Mouse (Mus musculus): ENCODE measurements around the gene Tas2r106. TPM values are rescaled to one million over a fixed set of nuclear protein-coding genes. Genes with fewer than 3 reads are reported as not detected.

Gene Tas2r106
- not detected in 2 replicates for total RNA-seq (2014; rRNA removed; ENCODE audit: low replicate concordance)
- not detected in 2 replicates for polyA plus RNA-seq (2015; fragmentation: Nextera tagmentation; extraction: Ambion mirVana)

GRCm38 (mm10) chr6:131678786-131679185, at the start of gene Tas2r106:
Gene Tas2r106 (minus strand): TSS chr6:131678886.
- H3K27me3 ChIP-seq (ENCODE audit: control insufficient read depth, insufficient read depth, low read length), result no peaks in the 10 kb centered on the region
- no peak within 1 kb of the TSS for H3K27ac ChIP-seq (ENCODE audit: low read depth)
- 61% methylated on average over 3 of the region's 3 CpGs for WGBS
- H3K9me3 ChIP-seq (replicated peaks; ENCODE audit: control insufficient read depth, low read length), result no peaks in the 10 kb centered on the region; the same call in 1 of the 2 replicates
- no peak within 1 kb of the TSS for H3K4me3 ChIP-seq (ENCODE audit: low read depth, low read length)
- ATAC-seq (ENCODE audit: insufficient read depth, low read depth) (no peak), DNase-seq (ENCODE audit: low spot score) (no peak)
- no peak for TF ChIP-seq CTCF (IDR thresholded peaks at IDR 0.05; ENCODE audit: low read depth)
- TF ChIP-seq EP300 (IDR thresholded peaks at IDR 0.05; ENCODE audit: low read depth), result no peak
- H3K4me2 ChIP-seq (ENCODE audit: low read depth, low read length), result no peak within 1 kb of the TSS
- H3K4me1 ChIP-seq (ENCODE audit: control insufficient read depth, insufficient read depth), result no peaks in the 10 kb centered on the region
- H3K9ac ChIP-seq (replicated peaks; ENCODE audit: low read depth, low read length), result no peak within 1 kb of the TSS
- no peaks in the 10 kb centered on the region for H3K36me3 ChIP-seq (replicated peaks; ENCODE audit: control insufficient read depth, insufficient read depth, low read length)

- WGBS, result 38% methylated on average over 7 of the region's 7 CpGs
- ATAC-seq (ENCODE audit: insufficient read depth, low read depth) (no peak), DNase-seq (ENCODE audit: low spot score) (no peak)
- no peak overlapping the region for H3K4me3 ChIP-seq (ENCODE audit: low read depth, low read length)
- H3K9me3 ChIP-seq (replicated peaks; ENCODE audit: control insufficient read depth, low read length), result peaks cover 8% of the 10 kb centered on the region; the same call in 1 of the 2 replicates
- H3K27ac ChIP-seq (ENCODE audit: low read depth), result no peak overlapping the region
- no peaks in the 10 kb centered on the region for H3K4me1 ChIP-seq (ENCODE audit: control insufficient read depth, insufficient read depth)
- no peaks in the 10 kb centered on the region for H3K36me3 ChIP-seq (replicated peaks; ENCODE audit: control insufficient read depth, insufficient read depth, low read length)
- no peak overlapping the region for H3K4me2 ChIP-seq (ENCODE audit: low read depth, low read length)
- no peak overlapping the region for H3K9ac ChIP-seq (replicated peaks; ENCODE audit: low read depth, low read length)
- H3K27me3 ChIP-seq (ENCODE audit: control insufficient read depth, insufficient read depth, low read length), result no peaks in the 10 kb centered on the region
- no peak for TF ChIP-seq CTCF (IDR thresholded peaks at IDR 0.05; ENCODE audit: low read depth)
- no peak for TF ChIP-seq EP300 (IDR thresholded peaks at IDR 0.05; ENCODE audit: low read depth)
These were observed 34.1 kb upstream of the Tas2r106 start for GRCm38 (mm10) chr6:131712803-131713202.

GRCm38 (mm10) chr6:131689963-131690362, 11.3 kb upstream of the Tas2r106 start, which contains the start of gene Tas2r114:
Gene Tas2r114 (minus strand): TSS chr6:131690063.
- Histone ChIP-seq H3K9ac (replicated peaks; ENCODE audit: low read depth, low read length) (no peak within 1 kb of the TSS), H3K27ac (ENCODE audit: low read depth) (no peak within 1 kb of the TSS), H3K4me3 (ENCODE audit: low read depth, low read length) (no peak within 1 kb of the TSS), H3K9me3 (replicated peaks; ENCODE audit: control insufficient read depth, low read length) (no peaks in the 10 kb centered on the region), H3K4me1 (ENCODE audit: control insufficient read depth, insufficient read depth) (no peaks in the 10 kb centered on the region), H3K36me3 (replicated peaks; ENCODE audit: control insufficient read depth, insufficient read depth, low read length) (no peaks in the 10 kb centered on the region), H3K4me2 (ENCODE audit: low read depth, low read length) (no peak within 1 kb of the TSS), H3K27me3 (ENCODE audit: control insufficient read depth, insufficient read depth, low read length) (no peaks in the 10 kb centered on the region)
- DNase-seq (ENCODE audit: low spot score) (no peak), ATAC-seq (ENCODE audit: insufficient read depth, low read depth) (no peak)
- no peak for TF ChIP-seq CTCF (IDR thresholded peaks at IDR 0.05; ENCODE audit: low read depth)
- no peak for TF ChIP-seq EP300 (IDR thresholded peaks at IDR 0.05; ENCODE audit: low read depth)

DNA sequence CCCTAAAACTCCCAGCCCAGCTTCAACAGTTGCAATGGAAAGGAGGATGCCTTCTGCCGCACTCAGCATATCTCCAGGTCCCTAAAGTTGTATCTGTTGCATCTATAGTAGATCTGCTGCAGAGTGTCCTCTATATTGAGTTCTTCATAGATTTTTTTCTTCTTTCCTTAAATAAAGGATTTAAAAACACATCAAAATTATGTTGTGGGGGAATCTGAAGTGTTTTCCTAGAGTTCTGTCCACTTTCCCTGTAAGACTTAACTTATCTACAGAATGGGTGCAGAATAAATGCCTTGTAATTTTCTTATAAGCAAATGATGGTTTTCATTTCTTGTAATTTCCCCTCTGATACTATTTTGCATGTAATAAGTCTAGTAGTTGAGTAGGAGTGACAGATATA, 8.7 kb upstream of the Tas2r106 start, which contains the start of gene Tas2r105:
Gene Tas2r105 (minus strand): TSS at position 101 of the 400 bp plus-strand sequence.
- Histone ChIP-seq H3K36me3 (replicated peaks; ENCODE audit: control insufficient read depth, insufficient read depth, low read length) (no peaks in the 10 kb centered on the region), H3K27ac (ENCODE audit: low read depth) (no peak within 1 kb of the TSS), H3K27me3 (ENCODE audit: control insufficient read depth, insufficient read depth, low read length) (no peaks in the 10 kb centered on the region), H3K4me2 (ENCODE audit: low read depth, low read length) (no peak within 1 kb of the TSS), H3K9me3 (replicated peaks; ENCODE audit: control insufficient read depth, low read length) (no peaks in the 10 kb centered on the region), H3K4me1 (ENCODE audit: control insufficient read depth, insufficient read depth) (no peaks in the 10 kb centered on the region), H3K9ac (replicated peaks; ENCODE audit: low read depth, low read length) (no peak within 1 kb of the TSS), H3K4me3 (ENCODE audit: low read depth, low read length) (no peak within 1 kb of the TSS)
- WGBS, result 43% methylated on average over 1 of the region's 1 CpGs
- no peak for TF ChIP-seq CTCF (IDR thresholded peaks at IDR 0.05; ENCODE audit: low read depth)
- no peak for TF ChIP-seq EP300 (IDR thresholded peaks at IDR 0.05; ENCODE audit: low read depth)
- DNase-seq (ENCODE audit: low spot score) (no peak), ATAC-seq (ENCODE audit: insufficient read depth, low read depth) (no peak)

DNA sequence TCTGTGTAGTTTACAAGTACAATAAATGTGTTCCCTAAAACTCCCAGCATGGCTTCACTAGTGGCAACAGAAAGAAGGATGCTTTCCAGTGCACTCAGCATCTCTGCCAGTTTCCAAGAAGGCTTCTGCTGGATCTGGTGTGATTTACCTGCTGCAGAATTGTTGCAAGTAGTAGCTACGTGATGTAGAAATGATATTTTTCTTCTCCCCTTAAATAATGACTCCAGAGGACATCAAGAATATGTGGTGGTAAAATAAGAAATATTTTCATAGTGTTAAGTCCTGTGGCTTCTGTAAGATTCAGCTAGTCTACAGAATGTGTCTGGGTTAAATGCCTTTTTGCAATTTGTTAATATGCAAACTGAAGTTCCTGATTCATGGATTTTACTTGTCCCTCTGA, 7.0 kb upstream of the Tas2r106 start, which contains the start of gene Tas2r104:
Gene Tas2r104 (minus strand): TSS at position 101 of the 400 bp plus-strand sequence.
- ATAC-seq (ENCODE audit: insufficient read depth, low read depth), result no peak
- WGBS, result 55% methylated on average over 1 of the region's 1 CpGs

GRCm38 (mm10) chr6:131660049-131660448, 18.6 kb downstream of the Tas2r106 start, which contains the start of gene Tas2r107:
Gene Tas2r107 (minus strand): TSS chr6:131660149.
- ATAC-seq (ENCODE audit: insufficient read depth, low read depth) (no peak), DNase-seq (ENCODE audit: low spot score) (no peak)
- no peak within 1 kb of the TSS for H3K4me2 ChIP-seq (ENCODE audit: low read depth, low read length)
- no peaks in the 10 kb centered on the region for H3K36me3 ChIP-seq (replicated peaks; ENCODE audit: control insufficient read depth, insufficient read depth, low read length)
- H3K27ac ChIP-seq (ENCODE audit: low read depth), result no peak within 1 kb of the TSS
- H3K9ac ChIP-seq (replicated peaks; ENCODE audit: low read depth, low read length), result no peak within 1 kb of the TSS
- no peak within 1 kb of the TSS for H3K4me3 ChIP-seq (ENCODE audit: low read depth, low read length)
- no peak for TF ChIP-seq EP300 (IDR thresholded peaks at IDR 0.05; ENCODE audit: low read depth)
- TF ChIP-seq CTCF (IDR thresholded peaks at IDR 0.05; ENCODE audit: low read depth), result no peak
- peaks cover 7% of the 10 kb centered on the region; the same call in 1 of the 2 replicates for H3K9me3 ChIP-seq (replicated peaks; ENCODE audit: control insufficient read depth, low read length)
- H3K4me1 ChIP-seq (ENCODE audit: control insufficient read depth, insufficient read depth), result no peaks in the 10 kb centered on the region
- H3K27me3 ChIP-seq (ENCODE audit: control insufficient read depth, insufficient read depth, low read length), result no peaks in the 10 kb centered on the region

More for the DNA sequence above, 7.0 kb upstream of the Tas2r106 start, which contains the start of gene Tas2r104:
- Histone ChIP-seq H3K36me3 (replicated peaks; ENCODE audit: control insufficient read depth, insufficient read depth, low read length) (no peaks in the 10 kb centered on the region), H3K9me3 (replicated peaks; ENCODE audit: control insufficient read depth, low read length) (no peaks in the 10 kb centered on the region), H3K9ac (replicated peaks; ENCODE audit: low read depth, low read length) (no peak within 1 kb of the TSS), H3K4me2 (ENCODE audit: low read depth, low read length) (no peak within 1 kb of the TSS), H3K27me3 (ENCODE audit: control insufficient read depth, insufficient read depth, low read length) (no peaks in the 10 kb centered on the region), H3K4me1 (ENCODE audit: control insufficient read depth, insufficient read depth) (no peaks in the 10 kb centered on the region), H3K27ac (ENCODE audit: low read depth) (no peak within 1 kb of the TSS), H3K4me3 (ENCODE audit: low read depth, low read length) (no peak within 1 kb of the TSS)
- DNase-seq (ENCODE audit: low spot score), result no peak
- TF ChIP-seq EP300 (IDR thresholded peaks at IDR 0.05; ENCODE audit: low read depth), result no peak
- no peak for TF ChIP-seq CTCF (IDR thresholded peaks at IDR 0.05; ENCODE audit: low read depth)
